Mouse (Mus musculus) testis, adult 2 months (tissue): Measurements from ENCODE around the gene Ppm1k.

ENCODE experiments used
- CTCF ChIP-seq: fragments of 200-500 bp; IDR thresholded peaks from 2 replicates; pipeline ENCODE4 v1.5.1; 2012; ENCODE audit warnings: low read depth, mild to moderate bottlenecking, inconsistent platforms, low read length, moderate library complexity; ENCODE audit not compliant: control insufficient read depth, insufficient read depth, insufficient replicate concordance
- POLR2A ChIP-seq: fragments of 200-500 bp; IDR thresholded peaks from 2 replicates; pipeline ENCODE4 v1.6.1; 2012; ENCODE audit warnings: low read depth, mild to moderate bottlenecking, inconsistent platforms, low read length, moderate library complexity; ENCODE audit not compliant: control insufficient read depth

DNA sequence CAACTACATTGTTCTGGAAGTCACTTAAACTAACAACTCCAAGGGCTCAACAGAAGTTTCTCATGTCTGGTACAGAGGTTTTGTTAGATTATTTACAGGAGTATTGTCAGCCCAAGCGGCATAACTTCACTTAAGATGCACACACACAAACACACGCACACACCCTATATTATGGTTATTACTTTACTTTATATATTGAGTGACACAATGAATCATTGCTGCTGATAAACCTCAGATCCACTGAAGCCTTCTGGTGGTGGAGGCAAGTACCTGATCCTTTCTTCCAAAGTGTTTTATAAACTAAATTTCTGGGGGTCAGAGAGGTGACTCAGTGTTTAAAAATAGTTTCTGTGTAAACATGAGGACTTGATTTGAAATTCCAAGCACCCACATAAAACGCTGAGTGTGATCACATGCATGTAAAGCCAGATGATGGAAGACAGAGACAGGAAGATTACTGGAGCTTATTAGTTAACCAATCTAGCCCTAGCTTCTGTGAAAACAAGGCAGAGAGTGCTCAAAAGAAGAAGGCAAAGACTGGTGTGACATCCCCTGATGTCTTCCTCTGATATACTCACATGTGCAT, 16.0 kb upstream of the Ppm1k start:
- TF ChIP-seq CTCF = no peak
- TF ChIP-seq POLR2A = no peak
